Mouse (Mus musculus) yolk sac, embryonic 10.5 days (tissue): ENCODE data around the gene Olfr315.
"Not testable (repeated sequence)": the region's sequence is repeated elsewhere in the genome, so short reads cannot be mapped to it uniquely, and the experiment has no call there.

ENCODE experiments used
- DNase-seq: peaks from one replicate; pipeline ENCODE4 v3.0.0-alpha.2; 2017; ENCODE audit warnings: low spot score

Olfr315 gene

DNA sequence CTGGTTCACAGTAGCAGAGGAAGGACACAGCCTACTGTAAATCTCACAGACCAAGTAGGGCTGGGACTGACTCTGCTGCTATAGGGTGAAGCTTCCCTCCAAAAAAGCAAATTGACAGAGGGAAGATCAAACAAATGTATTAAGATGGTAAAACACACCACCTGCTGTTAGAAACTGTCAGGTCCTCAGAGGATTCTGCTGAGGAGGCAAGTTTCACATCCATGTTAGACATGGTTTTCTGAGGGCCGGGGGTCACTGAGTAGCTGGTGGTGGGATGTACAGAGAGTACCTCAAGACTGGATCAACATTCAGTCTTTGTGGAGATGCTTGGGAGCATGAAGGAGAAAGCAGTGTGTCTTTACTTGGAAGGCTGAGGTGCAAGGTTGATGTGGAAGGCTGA lies 42.7 kb downstream of the Olfr315 start:
- DNase-seq, result no peak

DNA sequence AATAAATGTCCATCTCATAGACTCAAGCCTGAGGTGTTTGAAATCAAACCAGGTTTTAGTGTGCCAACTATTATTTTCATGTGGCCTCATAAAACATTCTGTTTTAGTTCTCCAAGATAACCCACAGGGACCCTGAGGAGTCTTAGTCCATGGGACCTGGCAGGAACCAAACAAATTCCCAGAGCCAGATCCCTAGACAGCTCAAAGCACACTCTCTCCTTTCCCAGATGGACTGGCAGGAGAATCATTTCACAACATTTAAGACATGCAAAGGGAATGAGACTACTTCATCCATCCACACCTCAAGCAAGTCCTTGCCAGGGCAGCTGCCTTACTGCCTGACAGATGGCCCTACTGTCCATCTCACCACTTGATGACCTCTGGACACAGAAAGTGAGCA lies 55.9 kb downstream of the Olfr315 start, which contains the start of gene Olfr312:
TSS of gene Olfr312 (plus strand) at position 301 of the 400 bp plus-strand sequence.
- DNase-seq, result not testable (repeated sequence)

- DNase-seq, result no peak
Measured at GRCm38 (mm10) chr11:58829764-58830163, 56.8 kb downstream of the Olfr315 start.
